11 mouse cellular contexts compared by ENCODE assay signal in the genomic region with DNA sequence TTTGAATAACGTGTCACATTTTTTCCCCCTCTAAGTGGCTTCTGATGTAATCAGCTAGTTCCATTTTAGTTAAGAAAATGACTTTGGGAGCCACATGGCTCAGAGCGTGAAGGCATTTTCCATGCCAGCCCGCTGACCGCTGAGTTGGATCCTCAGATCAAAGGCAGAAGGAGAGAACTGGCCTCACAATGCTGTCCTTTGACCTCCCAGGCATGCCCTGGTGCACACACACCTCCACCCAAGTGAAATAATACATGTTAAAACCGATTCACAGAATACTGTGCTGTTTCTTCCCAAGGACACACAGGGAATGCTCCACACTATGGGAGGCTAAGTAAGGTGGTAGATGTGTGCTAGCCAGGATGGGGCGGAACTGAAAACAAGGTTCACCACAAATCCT.
A peak's percentile ranks its signal among the peaks of the same experiment; 100 is the strongest.
DNase-seq lines count a peak whose midpoint lies in the region.
"Had no signal": no experiment of that assay in that cellular context is flagged by ENCODE, and none has a peak within 500 bp of the region (broad histone marks: within the 10 kb centered on the region; RNA-seq: fewer than 3 reads in every experiment).

No protein-coding gene starts in this region.

- DNase-seq in embryo, embryonic 10.5 days (ENCODE audit: low spot score) = peak; percentile 15
- no peak for DNase-seq in embryo, embryonic 11 days
- peak; percentile 41 for DNase-seq in kidney, adult 18-20 months
- peak; percentile 47 to 50 for DNase-seq in kidney, adult 8-10 months
- peak; percentile 46 for DNase-seq in kidney, postnatal 14 days
- DNase-seq in ovary, postnatal 14 days (ENCODE audit: low spot score) = no peak
- DNase-seq in B cell, adult 2 months = no peak
- DNase-seq: cerebellum, adult 9-10 months; gastrocnemius, adult 2 months; heart, postnatal 14 days; thymus, postnatal 14 days had no signal

Comparison
In these comparisons a context has a peak if more than half of its experiments do, and no peak if none do; other contexts are left out.
1. DNase-seq: peak in embryo, embryonic 10.5 days (single experiment), kidney, adult 18-20 months (single experiment), kidney, adult 8-10 months (2 of 2) and kidney, postnatal 14 days (single experiment); none in embryo, embryonic 11 days (single experiment), ovary, postnatal 14 days (single experiment) and B cell, adult 2 months (0 of 2).